Mouse (Mus musculus) neural tube, embryonic 10.5 days (tissue): ENCODE measurements at regions not wholly inside any gene's neighbourhood (a gene's known extent, or its start where the extent isn't known, plus 50 kb on each side); places are given as distances from the start of the nearest gene placed in this dataset.

Experiments used
- DNase-seq: peaks from one replicate; pipeline ENCODE4 v3.0.0-alpha.2; 2017; ENCODE audit warnings: low spot score; ENCODE audit errors: extremely low spot score

DNA sequence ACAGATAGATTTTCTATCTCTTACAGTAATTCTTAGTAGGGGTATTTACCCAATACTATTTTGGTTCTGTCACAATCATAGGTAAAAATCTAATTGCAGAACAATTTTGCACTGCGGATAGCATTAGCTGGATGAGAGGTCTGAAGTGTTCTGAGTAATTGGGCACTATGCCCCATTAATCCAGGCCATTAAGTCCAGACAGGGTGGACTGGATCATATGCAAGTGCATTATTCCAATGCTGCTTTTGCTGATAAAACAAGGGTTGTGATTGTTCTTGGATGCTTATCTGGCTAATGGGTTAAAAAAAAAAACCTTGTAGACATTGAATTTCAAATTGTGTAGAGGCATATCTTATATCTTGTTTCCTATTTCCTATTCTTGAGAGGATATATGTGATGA, 1732.6 kb upstream of the Gm6569 start:
- no peak for DNase-seq

DNA sequence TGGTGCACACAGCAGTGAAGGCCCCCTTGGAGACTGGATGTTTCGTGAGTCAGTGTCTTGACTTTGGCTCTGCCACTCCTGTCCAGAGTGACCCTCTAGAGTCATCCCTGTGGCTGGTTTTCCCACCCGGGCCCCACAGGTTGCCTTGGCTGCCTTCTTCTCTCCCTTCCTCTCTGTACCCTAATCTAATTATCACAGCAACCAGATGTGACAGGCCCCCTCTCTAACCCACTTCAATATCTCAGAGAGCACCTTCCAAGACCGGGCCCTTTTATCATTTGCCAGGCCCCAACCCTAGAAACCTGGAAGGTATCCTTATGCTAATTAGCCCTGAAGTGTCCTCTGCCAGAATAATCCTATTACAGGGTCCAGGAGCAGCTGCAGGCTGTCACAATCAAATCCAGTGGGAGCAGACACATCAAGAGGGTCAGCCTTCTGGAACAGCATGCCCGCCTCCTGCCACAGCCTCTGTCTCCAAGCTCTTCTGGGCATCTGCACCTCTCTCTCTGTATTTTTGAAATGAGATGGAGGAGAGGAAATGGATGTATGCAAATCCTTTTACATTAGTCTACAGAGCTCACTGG, 1728.4 kb upstream of the Gm6569 start:
- DNase-seq: no peak

DNA sequence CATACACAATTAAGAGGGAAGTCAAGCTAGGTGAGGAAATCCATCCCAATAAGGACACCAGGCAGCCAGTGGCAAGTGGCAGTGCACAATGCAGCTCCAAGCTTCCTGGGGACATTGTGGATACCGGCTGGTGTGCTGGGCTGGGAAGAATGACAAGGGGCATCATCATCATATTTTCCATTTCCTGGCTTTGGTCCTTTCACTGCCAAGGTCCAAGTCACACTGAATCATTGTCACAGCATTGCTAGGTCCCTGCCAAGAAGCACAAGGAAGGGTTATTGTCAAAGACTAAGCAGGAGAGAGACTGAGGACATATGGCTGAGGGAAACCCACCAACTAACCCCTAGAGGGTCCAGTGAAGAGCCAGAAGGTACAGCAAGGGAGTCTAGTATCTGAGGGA, 1723.8 kb upstream of the Gm6569 start:
- no peak for DNase-seq

DNA sequence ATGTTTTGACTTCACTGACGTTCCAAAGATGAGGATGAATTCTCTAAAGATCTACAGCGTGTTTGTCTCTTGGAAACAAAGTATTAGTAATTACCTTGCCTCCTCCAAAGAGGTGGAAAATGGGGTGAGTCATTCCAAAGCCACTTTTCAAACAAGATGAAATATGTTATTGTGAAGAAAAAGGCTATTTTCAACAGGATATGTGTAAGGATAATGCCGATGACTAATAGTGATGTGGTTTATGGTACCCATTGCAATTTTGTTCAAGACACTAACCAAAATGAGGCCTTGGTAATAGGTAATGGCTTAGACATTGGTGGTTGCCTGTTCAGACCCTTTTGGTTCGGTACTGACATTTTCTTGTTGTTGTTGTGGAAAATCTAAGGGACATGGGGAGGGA, 1717.6 kb upstream of the Gm6569 start:
- no peak for DNase-seq

DNA sequence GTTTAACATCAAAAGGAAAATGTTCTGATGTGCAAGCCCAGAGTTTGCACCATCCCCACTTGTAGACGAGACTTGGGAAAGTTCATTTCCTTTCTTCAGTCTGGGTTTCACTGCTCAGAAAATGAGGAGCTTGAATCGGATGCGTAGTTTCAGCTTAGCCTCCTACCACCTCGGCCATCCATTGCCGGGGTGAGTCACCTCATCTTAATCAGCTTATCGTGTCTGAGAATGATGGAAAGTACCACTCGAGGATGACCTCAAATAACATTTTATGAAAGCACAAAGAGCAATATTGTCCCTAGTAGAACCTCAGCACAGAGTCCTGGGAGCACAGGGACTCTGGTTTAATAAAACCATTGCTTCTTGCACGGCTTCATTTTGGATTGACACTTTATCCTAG, 1700.1 kb upstream of the Gm6569 start:
- no peak for DNase-seq

DNA sequence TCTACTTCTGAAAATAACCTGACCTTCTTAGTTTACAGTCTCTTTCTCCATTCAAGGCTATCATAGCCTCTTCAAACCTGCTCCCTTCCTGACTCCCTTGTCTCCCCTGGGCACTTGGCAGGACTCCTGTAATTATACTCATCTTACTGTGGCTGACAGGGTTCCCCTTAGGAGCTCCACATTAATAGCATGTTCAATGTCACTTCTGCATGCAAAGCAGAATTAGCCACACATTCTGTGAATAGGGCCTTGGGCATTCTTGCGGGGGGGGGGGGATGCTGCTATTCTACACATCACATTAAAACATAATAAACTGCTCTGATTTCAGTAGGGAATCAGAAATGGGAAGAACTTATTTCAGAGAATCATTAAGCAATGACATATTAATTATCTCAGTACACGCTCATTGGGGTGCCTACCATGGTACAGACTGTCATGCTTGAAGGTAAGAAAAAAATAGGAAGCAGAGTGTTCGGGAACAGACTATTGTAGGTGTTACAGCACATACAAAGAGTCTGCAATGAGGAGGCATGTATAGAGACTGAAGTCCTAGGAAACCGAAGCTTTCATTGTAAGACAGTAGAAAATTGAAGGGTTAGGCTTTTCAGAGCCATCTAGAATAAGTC, 1698.3 kb upstream of the Gm6569 start:
- no peak for DNase-seq

DNA sequence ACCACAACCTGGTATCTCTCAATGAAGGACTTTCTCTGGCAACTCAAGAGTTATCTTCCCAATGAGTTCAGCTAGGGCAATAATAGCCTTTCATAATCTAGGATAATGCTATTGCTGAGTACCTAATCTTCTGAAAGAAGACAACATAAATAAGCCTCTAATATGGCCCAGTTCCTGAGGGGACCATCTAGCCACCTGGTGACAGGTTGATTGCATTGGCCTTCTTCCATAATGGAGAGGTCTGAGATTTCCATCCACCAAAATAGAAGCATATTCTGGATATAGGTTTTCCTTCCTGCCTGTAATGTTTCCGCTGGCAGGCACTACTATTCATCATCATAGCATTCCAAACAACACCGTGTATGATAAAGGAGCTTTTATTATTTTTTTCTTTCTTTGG, 1694.2 kb upstream of the Gm6569 start:
- no peak for DNase-seq

DNA sequence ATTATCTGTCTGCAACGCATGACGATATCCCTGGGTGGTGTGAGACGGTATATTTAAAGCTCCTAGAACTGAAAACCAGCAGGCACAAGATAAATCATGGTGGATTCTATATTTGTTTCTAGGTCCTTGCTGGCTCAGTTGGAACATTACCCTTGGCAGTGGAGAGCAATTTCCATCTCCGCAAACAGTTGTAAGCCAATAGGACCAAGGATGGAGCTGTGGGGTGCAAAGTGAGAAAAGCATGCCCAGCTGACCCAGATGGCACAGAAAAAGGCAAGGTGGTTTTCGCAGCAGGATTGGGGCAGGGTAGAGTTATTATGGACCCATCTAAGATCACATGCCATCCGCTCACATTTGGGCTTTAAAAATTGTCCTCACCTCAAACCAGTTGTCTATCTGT, 1683.8 kb upstream of the Gm6569 start:
- no peak for DNase-seq

DNA sequence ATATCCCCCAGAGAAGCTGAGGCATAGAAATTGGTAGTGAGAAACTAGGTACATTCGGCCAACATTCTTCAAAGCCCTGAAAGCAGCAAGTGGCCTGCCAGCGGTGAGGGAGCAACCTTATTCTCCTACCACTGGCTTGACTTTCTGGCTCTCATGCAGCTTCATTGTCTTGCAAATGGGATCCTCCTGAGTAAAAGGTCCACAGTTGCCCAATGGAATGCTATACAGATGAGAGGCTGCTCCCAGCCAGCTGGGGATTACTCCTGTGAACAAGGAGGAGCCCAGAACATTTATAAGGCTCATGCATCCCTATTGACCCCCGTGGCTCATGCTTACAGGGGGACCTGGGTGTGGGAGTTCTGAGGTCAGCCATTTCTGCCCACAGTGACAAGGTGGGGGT, 1675.9 kb upstream of the Gm6569 start:
- no peak for DNase-seq

DNA sequence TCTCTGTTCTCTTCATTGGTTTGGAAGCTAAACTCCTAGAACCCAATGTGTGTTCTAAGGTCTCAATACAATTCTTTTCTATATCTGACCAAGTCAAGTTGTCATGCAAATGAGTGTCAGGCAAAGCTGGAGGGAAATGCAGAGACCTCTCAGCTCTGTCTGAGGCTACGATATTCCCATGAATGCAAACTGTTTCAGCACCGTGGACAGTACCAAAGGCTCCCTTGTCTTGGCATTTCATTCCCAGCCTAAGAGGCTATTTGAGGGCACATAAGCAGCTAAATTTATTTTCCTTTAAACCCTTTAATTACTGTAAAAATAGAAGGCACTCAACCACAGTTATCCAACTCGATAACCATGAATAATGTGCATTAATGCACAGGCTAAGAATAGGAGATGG, 1633.5 kb upstream of the Gm6569 start:
- DNase-seq: peak; percentile 21

DNA sequence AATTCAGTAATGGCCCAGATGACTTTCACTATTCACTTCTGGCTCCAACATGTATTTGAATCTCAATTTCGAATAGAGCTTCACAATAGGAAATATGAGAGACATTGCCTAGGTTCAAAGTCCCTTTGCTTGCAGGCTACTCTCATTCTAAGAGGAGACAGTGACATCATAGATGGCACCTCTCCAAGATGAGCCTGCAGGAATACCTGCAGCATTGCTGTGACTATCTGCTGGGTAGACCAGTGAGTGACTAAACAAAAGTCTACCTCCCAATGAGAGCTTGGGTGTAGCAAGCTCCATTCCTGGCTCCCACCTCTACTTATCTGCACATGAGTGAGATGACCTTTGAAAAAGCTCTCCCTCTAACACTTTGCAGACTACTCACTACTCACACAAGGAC, 1632.6 kb upstream of the Gm6569 start:
- no peak for DNase-seq

DNA sequence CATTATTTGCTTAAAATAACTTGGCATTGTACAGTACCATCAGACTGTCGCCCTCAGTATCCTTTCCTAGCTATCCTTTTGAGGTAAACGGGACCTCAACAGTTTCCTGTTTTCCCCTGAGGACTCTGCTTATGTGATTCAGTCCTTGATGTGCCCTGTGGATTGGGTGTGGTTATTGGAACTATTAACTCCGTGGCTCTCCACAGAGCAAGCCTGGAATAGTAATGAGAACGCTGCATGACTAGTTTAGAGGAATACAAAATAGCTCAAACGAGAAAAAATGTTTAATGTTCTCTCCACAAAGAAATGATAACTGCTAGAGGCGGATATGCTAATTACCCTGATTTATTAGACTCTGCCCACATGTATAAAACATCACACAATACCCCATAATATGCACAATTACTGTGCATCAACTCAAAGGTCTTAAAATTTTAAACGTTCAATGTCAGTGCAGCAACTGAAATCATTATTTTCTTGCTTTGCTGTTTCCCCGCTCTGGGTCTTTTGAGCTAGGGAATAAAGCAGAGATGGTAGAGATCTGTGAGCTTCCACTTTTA, 1629.0 kb upstream of the Gm6569 start:
- DNase-seq: no peak

DNA sequence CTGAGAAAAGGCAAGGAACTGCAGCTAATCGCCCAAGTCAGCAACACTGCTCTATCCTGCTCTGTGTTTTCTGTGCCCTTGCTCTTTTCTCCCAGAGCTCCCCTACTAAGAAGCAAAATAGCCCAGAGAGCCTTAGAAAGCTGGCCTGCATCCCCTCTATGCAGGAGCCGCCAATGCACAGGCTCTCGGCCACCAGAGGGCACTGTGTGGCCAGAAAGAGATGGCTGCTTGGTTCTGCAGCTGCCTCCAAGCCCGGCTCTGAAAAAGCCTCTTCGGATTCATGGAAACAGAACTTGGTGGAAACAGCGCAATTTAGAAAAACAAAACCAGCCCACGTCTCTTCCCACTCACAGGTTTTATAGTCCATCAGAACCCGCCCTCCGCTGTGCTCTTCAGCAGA, 1628.4 kb upstream of the Gm6569 start:
- peak; percentile 76 for DNase-seq

DNA sequence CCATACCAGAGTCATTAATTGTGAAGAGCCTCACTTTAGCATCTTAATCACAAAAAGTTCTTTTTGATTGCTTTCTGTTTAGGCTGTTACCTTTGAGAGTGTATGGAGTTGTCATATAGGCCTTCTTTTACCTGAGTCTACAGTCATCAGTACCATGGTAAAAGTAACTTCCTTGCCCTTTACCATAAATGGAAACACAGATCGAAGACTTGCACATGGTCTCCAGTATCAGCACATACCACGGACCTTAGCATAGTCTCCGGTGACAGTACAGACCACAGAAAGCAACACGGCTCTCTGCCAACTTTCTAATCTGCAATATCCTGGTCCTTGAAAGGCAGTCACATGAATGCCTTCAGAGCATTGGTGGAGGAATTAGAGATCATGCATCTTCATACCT, 1626.8 kb upstream of the Gm6569 start:
- no peak for DNase-seq

DNA sequence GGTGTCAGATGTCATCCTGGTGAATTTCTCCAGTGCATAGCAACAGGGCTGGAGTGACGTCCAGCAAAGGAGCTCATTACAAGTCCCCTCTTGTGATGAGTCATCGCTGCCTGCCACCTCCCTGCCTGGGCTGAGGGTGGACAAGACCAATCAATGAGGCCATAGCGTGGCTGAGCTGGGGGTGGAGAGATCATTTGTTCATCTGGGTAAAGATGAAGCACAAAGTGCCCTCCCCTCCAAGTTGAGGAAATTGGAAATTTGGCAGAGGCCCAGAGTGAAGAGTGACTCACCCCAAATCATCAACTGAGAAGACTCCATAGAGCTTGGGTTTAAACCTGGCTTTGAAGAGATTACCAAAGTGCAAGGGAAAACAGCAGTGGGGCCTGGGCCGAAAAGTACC, 1626.3 kb upstream of the Gm6569 start:
- no peak for DNase-seq

DNA sequence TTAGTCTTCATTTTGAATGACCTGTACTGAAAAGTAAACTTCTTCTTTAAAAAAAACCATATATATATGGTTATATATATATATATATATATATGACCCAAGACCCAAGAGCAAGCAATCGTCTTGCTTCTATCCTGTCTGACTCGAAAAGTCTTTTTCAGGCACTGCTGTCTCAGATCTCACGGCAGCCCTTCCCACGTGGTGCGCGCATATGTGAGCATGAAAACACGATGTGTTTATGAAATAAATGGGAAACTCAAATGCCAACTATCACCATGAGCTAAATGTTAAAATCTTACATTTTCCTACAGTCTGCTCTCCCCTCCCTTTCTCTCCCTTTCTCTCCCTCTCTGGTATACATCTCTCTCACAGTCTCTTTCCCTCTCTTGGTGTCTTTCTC, 1625.4 kb upstream of the Gm6569 start:
- DNase-seq: no peak

DNA sequence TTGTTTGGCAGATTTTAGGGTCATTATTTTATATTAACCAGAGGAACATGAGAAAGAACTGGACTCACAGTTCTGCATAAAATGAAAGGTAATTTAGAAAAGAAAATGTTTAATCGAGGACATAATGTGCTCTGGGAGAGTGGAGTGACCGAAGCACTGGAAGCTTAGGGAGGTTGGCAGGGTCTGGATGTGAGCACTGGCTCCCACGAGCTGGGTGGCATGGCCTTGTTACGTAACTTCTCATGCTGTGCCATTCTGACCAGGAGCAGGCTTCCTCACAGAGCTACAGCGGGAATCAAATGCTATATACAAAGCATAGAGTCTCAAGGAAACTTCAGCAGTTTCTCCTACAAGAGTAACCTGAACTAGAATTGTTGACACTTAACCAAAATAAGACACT, 1616.6 kb upstream of the Gm6569 start:
- DNase-seq: no peak

DNA sequence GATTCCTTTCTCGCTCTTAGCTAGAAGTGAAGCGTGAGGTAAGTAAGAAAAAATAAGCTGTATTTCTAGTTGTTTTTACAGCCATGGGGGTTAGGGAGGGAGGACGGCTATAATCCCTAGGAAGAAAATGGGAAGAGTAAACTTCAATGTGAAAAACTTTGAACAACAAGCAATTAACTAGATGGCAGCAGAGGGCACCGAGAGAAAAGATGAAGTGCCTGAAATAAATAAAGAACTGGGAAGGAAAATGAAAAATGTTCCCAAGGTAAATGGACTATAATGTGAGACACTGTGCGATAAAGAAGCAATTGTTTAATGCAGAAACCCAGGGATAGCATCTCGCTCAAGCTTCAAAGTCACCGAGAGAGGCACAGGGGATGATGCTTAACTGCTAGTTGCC, 1614.4 kb upstream of the Gm6569 start:
- DNase-seq: no peak

DNA sequence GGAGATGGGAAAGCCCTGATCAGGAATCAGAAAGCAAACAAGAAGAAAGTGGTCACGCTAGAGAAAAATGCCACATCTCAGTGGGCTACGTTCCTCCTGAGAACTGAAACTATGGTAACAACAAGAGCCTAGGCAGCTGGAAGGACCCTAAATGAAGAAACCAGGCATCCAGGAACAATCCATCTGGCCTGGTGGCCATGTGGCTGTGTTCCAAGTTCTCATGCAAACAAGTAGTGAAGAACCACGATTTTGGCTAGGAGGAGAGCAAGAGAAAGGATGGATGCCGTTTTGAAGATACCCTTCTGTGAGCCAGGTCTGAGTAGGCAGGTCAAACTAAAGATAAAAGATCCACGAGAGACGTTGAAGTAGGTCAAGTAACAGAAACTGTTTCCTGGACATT, 1613.6 kb upstream of the Gm6569 start:
- no peak for DNase-seq

DNA sequence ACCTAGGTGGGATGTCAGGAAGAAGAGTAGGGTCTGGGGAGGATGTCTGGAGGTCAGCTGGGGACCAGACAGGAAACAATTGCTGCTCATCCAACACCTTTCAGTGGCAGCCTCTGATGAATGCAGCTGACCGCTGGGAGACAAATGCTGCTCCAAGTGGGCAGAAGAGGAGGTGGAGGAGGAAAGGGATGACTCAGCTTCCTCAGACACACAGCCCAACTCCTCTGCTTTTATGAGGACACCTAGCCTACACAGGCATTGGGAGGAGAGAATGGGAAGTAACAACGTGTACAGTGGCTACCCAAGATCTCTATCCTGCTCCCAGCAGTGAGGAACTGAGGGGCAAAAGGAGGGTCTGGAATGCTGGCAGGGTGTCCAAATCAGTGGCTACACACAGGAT, 1602.0 kb upstream of the Gm6569 start:
- DNase-seq: no peak

DNA sequence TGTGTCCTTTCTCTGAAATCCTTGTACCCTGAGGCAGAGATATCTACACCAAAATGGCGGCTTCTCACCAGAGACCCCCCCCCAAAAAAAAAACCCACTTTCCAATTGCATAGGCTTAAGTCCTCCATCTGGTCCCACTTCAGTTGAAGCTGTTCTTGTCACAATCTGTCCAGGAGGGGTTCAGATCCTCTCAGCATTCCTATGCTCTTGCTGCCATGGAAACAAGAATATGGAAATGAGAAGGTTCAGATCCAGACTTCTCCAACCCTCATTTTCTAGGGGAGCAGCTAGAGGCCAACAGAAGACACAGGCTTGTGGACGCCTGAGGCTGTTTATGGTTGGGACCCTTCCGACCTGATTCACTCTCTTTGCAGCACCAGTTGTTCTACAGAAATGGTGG, 1569.7 kb upstream of the Gm6569 start:
- no peak for DNase-seq

DNA sequence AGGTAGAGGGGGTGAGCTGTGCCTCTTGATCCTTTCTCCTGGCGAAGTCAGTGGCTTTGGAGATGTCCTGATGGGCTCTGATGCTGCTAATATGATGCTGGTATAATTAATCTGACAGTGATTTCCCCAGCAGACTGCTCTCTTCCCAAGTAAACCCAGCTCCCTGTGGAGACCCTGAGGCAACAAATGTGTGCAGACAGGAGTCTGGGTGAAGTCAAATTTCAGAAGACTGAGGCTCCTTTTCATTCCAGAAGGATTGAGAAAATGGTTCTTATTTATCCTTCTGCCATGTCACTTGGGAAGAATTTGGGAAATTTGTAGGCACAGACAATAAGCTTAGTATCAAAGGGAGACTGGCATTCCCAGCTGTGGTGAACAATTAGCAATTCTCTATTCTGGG, 1550.5 kb upstream of the Gm6569 start:
- no peak for DNase-seq

DNA sequence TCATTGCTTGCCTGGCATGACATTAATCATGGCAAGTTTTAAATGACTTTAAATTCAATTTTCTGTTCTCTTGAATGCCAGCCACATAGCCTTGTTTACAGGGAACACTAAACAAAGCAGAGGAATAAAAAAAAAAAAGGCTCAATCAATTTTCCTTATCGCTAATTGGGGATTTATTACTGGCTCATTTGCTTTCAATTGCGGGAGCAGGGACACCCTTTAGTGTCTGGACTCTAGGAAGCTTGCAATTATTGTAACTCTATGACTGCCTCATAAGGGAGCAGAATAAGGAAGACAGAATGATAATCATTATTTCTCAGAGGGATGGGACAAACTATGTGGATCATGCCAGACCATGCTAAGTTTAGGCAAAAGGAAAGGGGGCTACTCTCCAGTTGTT, 1537.7 kb upstream of the Gm6569 start:
- DNase-seq: no peak

DNA sequence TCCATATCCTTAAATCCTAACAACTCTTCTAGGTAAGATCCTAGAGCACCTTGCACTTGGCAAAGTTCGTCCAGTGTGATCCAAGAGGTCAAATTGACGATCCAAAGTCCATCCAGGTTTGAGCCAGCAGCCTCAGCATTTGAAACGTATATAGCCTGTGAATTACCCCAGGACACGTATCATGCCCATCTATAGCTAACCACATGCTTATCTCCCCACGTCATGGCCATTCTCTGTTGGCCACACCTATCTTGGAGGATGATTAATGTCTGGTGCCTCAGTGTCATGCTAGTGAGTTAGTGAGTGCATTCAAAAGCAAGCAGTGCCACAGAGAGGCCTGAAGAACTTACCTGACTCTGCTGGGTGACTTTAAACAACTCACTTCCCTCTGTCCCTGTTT, 1521.9 kb upstream of the Gm6569 start:
- DNase-seq: no peak
